Mouse (Mus musculus): Measurements from ENCODE around the gene Btrc.
"Not testable (repeated sequence)": the region's sequence is repeated elsewhere in the genome, so short reads cannot be mapped to it uniquely, and the experiment has no call there.

The Btrc gene

DNA sequence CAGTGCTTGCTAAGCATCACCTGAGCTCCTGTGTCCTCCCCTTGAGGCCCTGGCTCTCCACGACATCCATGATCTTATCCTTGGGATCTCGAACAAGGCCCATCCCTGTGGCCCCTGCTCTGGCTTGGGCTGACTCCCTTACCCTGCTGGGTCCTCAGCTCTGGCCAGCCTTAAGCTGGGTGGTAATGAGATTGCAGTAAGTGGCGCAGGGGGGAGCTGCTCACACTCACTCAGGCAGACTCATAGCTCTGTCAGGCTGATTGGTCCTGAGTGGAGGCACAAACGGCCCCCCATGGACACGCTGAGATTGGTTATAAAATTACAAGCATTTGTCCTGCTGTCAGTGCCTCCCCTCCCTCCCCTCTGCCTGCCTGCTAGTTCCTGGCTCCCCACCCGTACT is 172.4 kb downstream of the Btrc start:
- no peak for DNase-seq

DNA sequence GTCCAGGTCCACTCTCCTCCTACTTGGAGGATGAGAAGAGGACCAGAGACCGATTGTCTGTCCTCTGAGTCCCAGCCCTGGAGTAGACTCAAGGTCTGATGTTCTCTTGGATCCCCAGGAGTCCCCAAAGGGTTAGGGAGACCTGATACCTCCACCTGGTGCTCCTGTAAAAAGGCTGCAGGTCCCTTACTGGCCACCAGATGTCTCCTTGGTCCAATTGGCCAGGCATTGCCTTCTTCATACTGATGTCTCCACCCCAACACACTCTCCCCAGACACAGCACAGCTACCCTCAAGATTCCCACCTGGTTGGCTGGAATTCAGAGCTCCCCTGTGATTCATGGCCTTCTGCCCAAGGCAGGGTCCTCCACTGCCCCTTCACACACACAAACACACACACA is 174.0 kb downstream of the Btrc start:
- DNase-seq = peak; percentile 71

- no peak for DNase-seq
Observed at GRCm38 (mm10) chr19:45540657-45541408, 177.3 kb downstream of the Btrc start.

DNA sequence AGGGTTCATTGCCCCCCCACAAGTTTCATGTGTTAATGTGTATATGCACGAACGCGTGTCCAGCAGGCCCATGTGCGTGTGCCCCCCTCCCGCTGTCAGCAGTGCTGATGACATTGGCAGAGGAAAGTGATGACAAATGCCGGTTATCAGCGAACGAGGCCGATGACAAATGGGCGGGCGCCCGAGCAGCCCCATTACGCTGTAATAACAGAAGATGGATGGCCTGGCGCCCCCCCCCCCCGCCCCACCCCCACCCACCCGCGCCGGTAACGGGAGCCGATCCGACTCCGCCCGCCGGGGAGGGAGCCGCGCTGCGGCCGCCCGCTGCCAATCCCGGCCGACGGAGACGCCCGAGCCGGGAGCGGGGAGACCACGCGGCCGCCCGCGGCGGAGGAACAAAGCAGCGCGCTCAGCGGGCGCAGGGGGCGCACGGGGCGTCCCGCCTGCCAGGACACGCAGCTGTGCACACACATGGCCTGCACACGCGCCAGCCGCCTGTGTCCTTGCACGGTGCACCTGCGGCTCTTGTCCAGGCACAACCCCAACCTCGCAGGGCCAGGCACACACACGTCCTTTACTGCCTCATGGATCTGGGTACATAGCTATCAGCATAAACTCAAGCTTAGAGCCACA is 178.0 kb downstream of the Btrc start:
- peak; percentile 50 for DNase-seq

DNA sequence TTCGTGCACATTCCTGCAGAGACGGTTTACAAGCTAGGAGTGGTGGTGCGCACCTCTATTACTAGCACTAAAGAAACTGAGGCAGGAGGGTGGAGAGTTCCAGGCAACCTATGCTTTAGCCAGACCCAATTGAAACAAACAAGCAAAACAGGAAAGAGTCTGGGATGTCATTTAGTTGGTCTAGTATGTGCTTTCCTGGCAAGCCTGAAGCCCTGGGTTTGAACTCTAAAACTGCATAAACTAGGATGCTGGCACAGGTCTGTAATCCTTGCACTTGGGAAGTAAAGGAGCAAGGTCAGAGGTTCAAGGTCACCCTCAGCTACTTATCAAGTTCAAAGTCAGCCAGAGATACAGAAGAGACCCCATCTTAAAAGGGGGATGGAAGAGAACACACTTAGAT is 178.5 kb downstream of the Btrc start:
- DNase-seq = no peak

DNA sequence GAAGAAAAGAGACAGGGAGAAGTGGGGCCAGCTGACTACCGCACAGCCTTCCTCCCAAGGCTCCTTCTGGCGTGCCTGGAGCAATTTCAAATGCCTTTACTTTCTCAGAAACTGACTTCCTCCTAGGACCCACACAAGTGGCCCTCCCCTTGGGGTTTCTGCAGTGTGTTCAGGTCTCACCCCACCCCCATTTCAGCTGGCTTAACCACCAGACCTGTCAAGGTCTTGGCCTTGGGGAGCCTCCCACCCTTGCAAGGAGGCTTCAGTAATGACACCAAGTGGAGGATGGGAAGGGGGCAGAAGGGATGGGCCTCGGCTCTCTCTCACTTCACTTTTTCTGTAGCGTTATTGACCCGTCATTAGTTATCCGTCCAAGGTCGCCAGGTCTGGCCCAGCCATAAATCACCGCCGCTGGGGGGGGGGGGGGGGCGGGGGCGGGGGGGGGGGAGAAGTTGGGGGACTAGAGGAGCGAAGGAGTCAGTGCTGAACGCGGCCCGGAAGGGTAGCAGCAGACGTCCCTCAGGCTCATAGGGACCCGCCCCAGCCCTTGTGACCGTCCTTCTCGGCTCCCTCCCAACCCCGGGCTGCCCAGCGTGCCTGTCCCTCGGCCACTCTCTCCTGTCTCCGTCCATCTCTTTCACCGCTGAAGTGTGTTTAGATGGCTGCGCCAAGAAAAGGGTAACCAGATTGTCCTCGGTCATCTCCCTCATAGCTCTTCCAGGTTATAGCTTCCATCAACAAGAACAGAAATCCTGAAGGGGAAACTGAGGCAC is 180.8 kb downstream of the Btrc start:
- peak; percentile 25 for DNase-seq

- peak; percentile 88 for DNase-seq
Observed at GRCm38 (mm10) chr19:45544925-45545321, 181.4 kb downstream of the Btrc start.

DNA sequence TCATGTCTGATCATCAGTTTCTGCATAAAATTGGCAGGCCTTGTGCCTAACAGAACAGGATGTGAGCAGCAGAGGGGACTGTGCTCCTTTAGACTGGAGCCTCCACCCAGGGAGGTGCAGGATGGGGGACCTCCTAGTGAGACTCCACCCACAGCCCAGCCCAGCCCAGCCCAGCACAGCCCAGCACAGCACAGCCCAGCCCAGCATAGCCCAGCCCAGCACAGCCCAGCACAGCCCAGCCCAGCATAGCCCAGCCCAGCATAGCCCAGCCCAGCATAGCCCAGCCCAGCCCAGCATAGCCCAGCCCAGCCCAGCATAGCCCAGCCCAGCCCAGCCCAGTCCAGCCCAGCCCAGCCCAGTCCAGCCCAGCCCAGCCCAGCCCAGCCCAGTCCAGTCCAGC is 184.7 kb downstream of the Btrc start:
- DNase-seq = not testable (repeated sequence)

DNA sequence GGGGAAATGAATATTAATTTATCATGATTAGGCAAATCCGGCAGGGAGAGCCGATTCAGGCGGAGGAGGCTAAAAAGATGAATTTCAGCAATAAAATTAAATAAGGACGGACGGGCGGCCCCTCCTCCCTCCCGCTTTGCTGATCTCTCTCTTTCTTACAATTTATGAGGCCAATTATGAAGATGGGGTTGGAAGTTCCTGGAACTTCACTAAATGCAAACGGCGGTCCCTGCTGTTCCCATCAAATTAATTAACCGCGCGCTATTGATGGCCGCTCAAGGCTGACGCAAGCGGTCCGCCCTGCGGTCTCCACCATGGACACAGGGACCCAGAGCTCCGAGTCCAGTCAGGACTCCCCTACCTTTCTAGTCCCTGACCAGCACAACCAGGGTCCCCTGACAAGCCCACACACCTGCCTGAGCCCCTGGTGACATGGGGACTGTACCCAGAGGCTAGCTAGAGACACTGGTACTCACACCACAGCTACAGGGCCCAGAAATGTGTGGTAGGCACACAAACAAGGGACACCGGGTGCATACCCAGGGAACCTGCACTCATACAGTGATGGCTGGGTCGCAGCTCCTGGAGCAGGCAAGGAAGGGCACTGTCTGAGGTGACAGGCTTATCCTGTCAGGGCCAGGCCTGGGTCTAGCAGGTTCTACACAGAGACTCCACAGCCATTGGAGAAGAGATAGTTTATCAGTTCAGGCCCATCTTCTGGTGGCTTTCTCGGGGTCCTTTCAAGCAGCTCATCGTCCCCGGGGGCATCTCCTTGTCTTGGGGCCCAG is 185.8 kb downstream of the Btrc start:
- peak; percentile 41 for DNase-seq

- DNase-seq = no peak
Observed at GRCm38 (mm10) chr19:45549948-45550347, 186.4 kb downstream of the Btrc start.

DNA sequence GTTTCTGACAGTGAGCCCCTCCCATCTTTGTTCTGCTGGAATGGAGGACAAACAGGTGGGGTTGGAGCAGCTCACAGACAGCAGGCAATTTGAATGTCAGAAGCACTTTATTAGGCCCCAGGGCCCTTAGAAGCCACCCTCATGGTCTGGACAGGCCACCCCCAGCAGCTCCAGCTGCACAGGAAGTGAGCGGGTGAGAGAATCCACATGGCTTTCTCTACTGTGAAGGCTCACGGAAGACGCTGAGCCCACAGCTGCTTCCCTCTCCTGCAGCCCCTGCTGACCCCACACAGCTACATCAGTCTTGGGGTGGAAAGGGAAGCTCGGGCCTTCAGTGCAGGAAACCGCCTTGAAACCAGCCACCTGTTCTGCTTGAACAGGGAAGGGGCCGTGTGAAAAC is 188.7 kb downstream of the Btrc start:
- DNase-seq = peak; percentile 50

DNA sequence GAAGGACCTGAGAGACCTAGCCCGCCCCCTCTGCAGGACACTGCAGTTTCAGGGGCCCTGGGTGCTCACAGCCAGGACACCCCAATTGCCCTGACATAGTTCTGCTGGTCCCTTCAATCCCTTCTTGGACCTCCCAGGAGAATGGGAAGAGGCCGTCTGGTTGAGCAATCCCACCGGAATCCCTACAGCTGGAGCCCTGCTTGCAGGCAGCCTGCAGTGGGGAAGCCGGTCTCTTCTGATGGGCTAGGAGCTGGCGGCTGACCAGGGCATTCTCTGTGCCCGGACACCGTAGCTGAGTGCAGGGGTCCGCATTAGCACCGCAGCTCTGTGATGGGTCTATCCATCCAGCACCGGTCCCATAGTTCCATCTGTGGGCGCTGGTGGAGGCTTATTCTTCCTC is 190.6 kb downstream of the Btrc start:
- no peak for DNase-seq

- peak; percentile 90 for DNase-seq
Observed at GRCm38 (mm10) chr19:45560153-45560890, 196.8 kb downstream of the Btrc start, which contains the start of the genes Poll and Gm17018. Gene Poll, minus strand, starts transcription at chr19:45560531. Gene Gm17018, plus strand, starts transcription at chr19:45560615.

DNA sequence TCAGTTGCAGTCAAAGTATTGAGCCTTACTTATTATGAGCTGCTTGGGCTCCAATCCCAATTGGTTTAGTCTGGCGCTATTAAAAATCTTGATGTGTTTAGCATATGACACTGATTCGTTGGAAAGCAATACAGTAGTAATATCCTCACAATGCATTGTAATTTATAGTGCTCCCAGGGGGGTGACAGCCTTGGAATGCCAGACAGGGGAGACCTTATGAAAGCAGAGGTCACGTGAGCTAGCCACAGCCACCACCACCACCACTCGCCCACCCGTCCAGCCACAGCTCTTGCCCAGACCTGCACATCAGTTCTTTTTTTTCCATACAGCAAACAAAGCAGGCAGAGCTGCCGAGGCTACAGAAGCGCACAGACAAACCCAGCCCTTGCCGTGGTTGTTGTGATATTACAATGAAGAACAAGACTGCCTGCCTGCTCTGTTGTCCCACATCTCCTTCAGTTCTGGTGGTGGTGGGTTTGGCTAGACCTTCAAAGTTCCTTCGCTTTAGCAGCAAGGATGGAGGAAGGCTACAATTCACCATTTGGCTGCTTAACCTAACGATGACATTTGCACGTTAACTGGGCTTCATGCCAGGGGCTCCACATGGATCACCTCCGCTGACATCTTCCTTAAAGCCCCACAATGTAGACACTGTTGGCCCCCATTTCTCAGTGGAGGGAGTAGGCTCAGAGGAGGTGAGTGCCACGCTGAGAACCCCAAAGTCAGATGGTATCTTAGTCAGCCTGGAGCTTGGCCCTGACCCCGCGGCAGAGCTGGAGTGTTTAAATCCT is 202.6 kb downstream of the Btrc start:
- DNase-seq = no peak

DNA sequence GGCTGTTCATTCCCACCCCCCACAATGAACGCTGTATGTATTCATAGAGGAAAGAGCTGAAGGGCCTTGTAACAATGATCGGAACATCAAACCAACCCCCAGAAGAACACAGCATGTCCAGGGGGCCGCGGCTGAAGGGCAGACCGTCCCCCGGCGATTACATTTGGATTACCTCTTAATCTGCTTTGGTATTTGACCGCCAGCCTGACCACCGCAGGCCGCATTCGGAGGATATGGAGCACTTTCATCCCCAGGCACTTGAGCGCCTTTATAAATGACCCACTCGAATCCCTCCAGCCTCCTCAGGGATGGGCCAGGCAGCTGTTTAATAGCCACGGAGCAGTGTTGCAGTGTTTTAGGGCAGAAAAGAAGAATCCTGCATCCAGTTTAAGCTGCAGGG is 203.8 kb downstream of the Btrc start:
- no peak for DNase-seq

- no peak for DNase-seq
Observed at GRCm38 (mm10) chr19:45573033-45573432, 209.5 kb downstream of the Btrc start.

DNA sequence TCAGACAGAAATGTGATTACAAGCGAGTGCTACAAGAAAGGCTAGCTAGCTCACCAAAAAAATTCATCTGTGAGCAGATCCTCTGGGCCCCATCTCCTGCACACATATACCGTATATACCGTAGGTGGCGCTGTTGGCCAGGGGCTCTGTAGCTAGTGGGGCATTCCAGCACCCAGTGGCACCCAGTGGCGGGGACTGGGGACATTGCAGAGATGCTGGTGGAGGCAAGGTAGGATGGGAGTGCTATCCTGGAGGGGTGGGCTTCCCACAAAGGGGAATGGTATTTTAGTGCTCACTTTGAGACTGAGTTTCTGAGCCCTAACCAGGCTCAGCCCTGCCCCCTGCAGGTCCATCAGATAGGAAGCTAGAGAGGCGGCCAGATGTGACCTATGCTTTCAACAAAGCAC is 210.3 kb downstream of the Btrc start:
- peak; percentile 79 for DNase-seq

DNA sequence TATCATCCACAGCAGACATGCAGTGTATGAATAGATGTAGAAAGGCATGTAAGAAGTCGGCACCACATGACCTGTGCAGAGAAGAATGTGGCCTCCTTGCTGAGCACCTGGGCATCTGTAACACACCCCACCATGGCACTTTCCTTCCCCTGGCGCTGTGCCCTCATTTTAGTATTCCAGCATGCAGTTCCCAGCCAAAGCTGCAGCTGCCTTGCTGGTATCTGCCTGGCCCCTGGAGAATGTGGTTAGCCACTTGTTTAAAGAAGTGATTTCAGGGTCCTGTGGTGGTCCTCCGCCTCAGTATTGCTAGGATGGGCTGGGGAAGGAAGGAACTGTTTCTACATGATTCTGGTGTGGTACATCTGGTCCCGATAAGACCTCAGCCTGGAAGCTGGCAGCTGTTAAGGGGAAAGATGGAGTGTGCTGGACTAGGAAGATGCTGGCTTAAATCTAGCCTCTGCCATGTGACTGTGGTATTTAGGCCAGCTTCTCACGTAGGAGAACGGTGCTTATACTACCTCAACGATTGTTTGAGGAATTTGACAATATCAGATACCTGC is 210.9 kb downstream of the Btrc start:
- DNase-seq = no peak

DNA sequence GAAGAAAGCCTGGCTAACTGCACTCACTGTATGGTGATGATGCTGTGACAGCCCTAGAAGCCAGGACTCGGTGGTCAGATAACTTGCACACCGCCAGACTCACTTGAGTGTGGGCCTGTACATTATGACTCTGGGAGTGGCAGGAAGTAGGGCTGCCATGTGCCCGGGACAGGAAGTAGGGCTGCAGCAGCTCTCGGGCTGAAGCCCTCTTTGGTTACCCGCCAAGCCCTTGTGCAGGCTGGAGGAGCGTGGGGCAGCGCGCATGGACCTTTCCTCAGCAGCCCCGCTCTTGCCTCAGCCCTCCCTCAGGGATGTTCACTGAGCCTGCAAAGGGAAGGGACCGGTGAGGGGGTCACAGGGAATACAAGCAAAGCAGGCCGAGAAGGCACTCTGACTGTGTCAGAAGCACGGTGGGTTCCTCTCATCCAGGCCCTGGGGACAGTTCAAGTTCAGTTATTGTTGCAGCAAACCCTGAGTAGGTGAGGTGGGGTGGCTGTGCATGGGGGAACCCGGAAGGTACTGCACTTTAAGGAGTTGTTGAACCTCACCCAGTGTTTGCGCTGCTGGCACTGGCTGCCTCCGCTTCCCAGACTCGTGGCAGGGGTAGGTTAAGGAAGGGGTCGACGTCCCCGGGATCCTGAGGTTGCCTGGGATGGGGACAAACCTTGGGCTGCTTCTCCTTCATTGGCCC is 211.6 kb downstream of the Btrc start:
- no peak for DNase-seq

DNA sequence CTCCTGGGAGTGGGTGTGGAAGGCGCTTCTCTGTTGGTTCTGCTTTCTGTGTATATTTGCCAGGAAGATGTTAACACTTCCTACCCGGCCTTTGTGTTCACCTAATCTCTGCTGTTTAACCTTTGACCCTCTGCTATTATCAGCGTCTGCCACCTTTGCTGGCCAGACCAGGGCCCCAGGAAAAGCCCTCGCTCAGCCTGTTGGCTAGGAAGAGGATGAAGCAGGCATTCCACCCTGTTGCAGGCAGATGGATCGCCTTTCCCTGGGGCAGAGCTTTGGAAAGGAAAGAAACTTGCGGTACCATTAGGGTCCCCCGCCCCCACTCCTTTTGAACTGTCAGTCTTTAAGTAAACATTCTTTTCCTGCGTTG is 212.1 kb downstream of the Btrc start:
- DNase-seq = no peak
